Mouse (Mus musculus) spleen, adult 2 months (tissue): Measurements from ENCODE around the gene Igfbp7.

Experiments
- CTCF ChIP-seq: fragments of 200-500 bp; IDR thresholded peaks from 2 replicates; pipeline ENCODE4 v1.5.1; 2011; ENCODE audit warnings: mild to moderate bottlenecking, inconsistent platforms; ENCODE audit not compliant: insufficient read depth, insufficient read length, insufficient replicate concordance; ENCODE audit errors: extremely low read depth
- POLR2A ChIP-seq: fragments of 200-500 bp; IDR thresholded peaks from 2 replicates; pipeline ENCODE4 v1.6.1; 2011; ENCODE audit warnings: low read depth, low read length, inconsistent platforms

GRCm38 (mm10) chr5:77425721-77426500 lies 18.1 kb upstream of the Igfbp7 start:
- no peak for TF ChIP-seq POLR2A
- TF ChIP-seq CTCF: no peak
